Mouse (Mus musculus) adrenal gland, postnatal 10 days (tissue): Measurements from ENCODE around the gene Mmachc. TPM values are rescaled to one million over a fixed set of nuclear protein-coding genes. Genes with fewer than 3 reads are reported as not detected.

ENCODE experiments used
- total RNA-seq, 2 experiments: library from RNA; stranded (reverse); gene quantifications; 2 replicates each; pipeline ENCODE4 v1.2.3; 2021

The Mmachc gene
- total RNA-seq, 2 experiments from 2014 or later: 32.2 to 40.4 TPM

Other genes starting within 250 kb of the Mmachc start
- gene Mast2, start 244.2 kb downstream of the Mmachc start, total RNA-seq: 10 to 100 TPM; 34.9 to 46.4 TPM
- 10 to 100 TPM; 14.7 to 16.6 TPM for gene Ipp, start 200.9 kb downstream of the Mmachc start, total RNA-seq
- gene Tmem69, start 152.5 kb downstream of the Mmachc start, total RNA-seq: 10 to 100 TPM; 18.9 to 23.4 TPM
- 10 to 100 TPM; 72.4 to 81.2 TPM for gene Gpbp1l1, start 150.7 kb downstream of the Mmachc start, total RNA-seq
- gene Ccdc17, start 111.8 kb downstream of the Mmachc start, total RNA-seq: 10 to 100 TPM in 1 of 2 experiments, 1 to 10 TPM in 1; 5.8 to 13.8 TPM
- gene Nasp, start 80.5 kb downstream of the Mmachc start, total RNA-seq: 10 to 100 TPM; 46.4 to 48.1 TPM
- gene Akr1a1, start 56.7 kb downstream of the Mmachc start, total RNA-seq: 100 to 1,000 TPM; 646 to 659 TPM
- 100 to 1,000 TPM; 573 to 689 TPM for gene Prdx1, start 22.9 kb downstream of the Mmachc start, total RNA-seq
- 10 to 100 TPM; 18.6 to 20.2 TPM for gene Ccdc163, start 103 bp upstream of the Mmachc start, total RNA-seq
- 1 to 10 TPM; 5.1 to 5.7 TPM for gene Tesk2, start 12.5 kb upstream of the Mmachc start, total RNA-seq
- 10 to 100 TPM; 16.2 to 19.4 TPM for gene Toe1, start 99.2 kb upstream of the Mmachc start, total RNA-seq
- gene Mutyh, start 99.3 kb upstream of the Mmachc start, total RNA-seq: 1 to 10 TPM; 4.2 to 4.7 TPM
- 1 to 10 TPM; 5.2 to 9.2 TPM for gene Hpdl, start 113.3 kb upstream of the Mmachc start, total RNA-seq
- 1 to 10 TPM; 3.0 to 3.2 TPM for gene Zswim5, start 169.0 kb upstream of the Mmachc start, total RNA-seq